In genomic region chr11:48219157-48219556, GRCm38 (mm10) we compare ENCODE assay signal across 29 mouse cellular contexts.
"Had no signal": no experiment of that assay in that cellular context is flagged by ENCODE, and none has a peak within 500 bp of the region (broad histone marks: within the 10 kb centered on the region; RNA-seq: fewer than 3 reads in every experiment).

No protein-coding gene starts in this region.

- DNase-seq: left cerebral cortex, postnatal 4 days; liver; liver, embryonic 13.5 days; liver, postnatal 0 days; lung, adult 18-20 months; lung, adult 2 months; lung, embryonic 14.5 days; lung, postnatal 10 days; lung, postnatal 14 days; lung, postnatal 36 days; lung, postnatal 4 days; midbrain, embryonic 14.5 days had no signal

- H3K9ac ChIP-seq: limb, embryonic 12.5 days; limb, embryonic 13.5 days; limb, embryonic 15.5 days; liver, embryonic 12.5 days; liver, embryonic 13.5 days; liver, embryonic 14.5 days; liver, embryonic 15.5 days; liver, postnatal 0 days; lung, embryonic 14.5 days; lung, embryonic 15.5 days; midbrain, embryonic 12.5 days; midbrain, embryonic 13.5 days; midbrain, embryonic 15.5 days had no signal

- H3K4me2 ChIP-seq: limb, embryonic 12.5 days; limb, embryonic 13.5 days; limb, embryonic 15.5 days; liver, embryonic 11.5 days; liver, embryonic 12.5 days; liver, embryonic 13.5 days; liver, embryonic 15.5 days; lung, embryonic 14.5 days; lung, embryonic 15.5 days; midbrain, embryonic 11.5 days; midbrain, embryonic 12.5 days; midbrain, embryonic 13.5 days; midbrain, embryonic 15.5 days had no signal

- H3K9me3 ChIP-seq: limb, embryonic 10.5 days; limb, embryonic 12.5 days; limb, embryonic 13.5 days; limb, embryonic 15.5 days; liver, embryonic 12.5 days; liver, embryonic 13.5 days; liver, embryonic 15.5 days; lung, embryonic 15.5 days; megakaryocyte, embryonic 14.5 days; midbrain, embryonic 10.5 days; midbrain, embryonic 12.5 days; midbrain, embryonic 13.5 days; midbrain, embryonic 15.5 days had no signal

- H3K36me3 ChIP-seq: limb, embryonic 10.5 days; limb, embryonic 12.5 days; limb, embryonic 13.5 days; limb, embryonic 15.5 days; liver, embryonic 12.5 days; liver, embryonic 13.5 days; liver, embryonic 15.5 days; lung, embryonic 15.5 days; midbrain, embryonic 10.5 days; midbrain, embryonic 12.5 days; midbrain, embryonic 13.5 days; midbrain, embryonic 15.5 days had no signal

- H3K27me3 ChIP-seq: limb, embryonic 12.5 days; limb, embryonic 13.5 days; limb, embryonic 15.5 days; liver, embryonic 12.5 days; liver, embryonic 13.5 days; liver, embryonic 15.5 days; lung, embryonic 15.5 days; megakaryocyte, embryonic 14.5 days; midbrain, embryonic 12.5 days; midbrain, embryonic 13.5 days; midbrain, embryonic 15.5 days had no signal

- H3K27ac ChIP-seq: limb, embryonic 10.5 days; limb, embryonic 12.5 days; limb, embryonic 13.5 days; limb, embryonic 15.5 days; liver, embryonic 12.5 days; liver, embryonic 13.5 days; liver, embryonic 14.5 days; liver, embryonic 15.5 days; lung, embryonic 15.5 days; macrophage; midbrain, embryonic 10.5 days; midbrain, embryonic 12.5 days; midbrain, embryonic 13.5 days; midbrain, embryonic 15.5 days had no signal

- H3K4me3 ChIP-seq: limb, embryonic 10.5 days; limb, embryonic 12.5 days; limb, embryonic 13.5 days; limb, embryonic 15.5 days; liver, embryonic 12.5 days; liver, embryonic 13.5 days; liver, embryonic 15.5 days; lung, embryonic 15.5 days; megakaryocyte, embryonic 14.5 days; midbrain, embryonic 10.5 days; midbrain, embryonic 12.5 days; midbrain, embryonic 13.5 days; midbrain, embryonic 15.5 days; myocyte had no signal

- H3K4me1 ChIP-seq: limb, embryonic 10.5 days; liver, embryonic 12.5 days; liver, embryonic 13.5 days; liver, embryonic 15.5 days; lung, embryonic 15.5 days; megakaryocyte, embryonic 14.5 days; midbrain, embryonic 10.5 days; midbrain, embryonic 12.5 days; midbrain, embryonic 13.5 days; midbrain, embryonic 15.5 days had no signal
